ENCODE assay signal across 13 mouse cellular contexts in genomic region chr5:110439565-110440310, GRCm38 (mm10). TPM values are rescaled to one million over a fixed set of nuclear protein-coding genes. Genes with fewer than 3 reads are reported as not detected.
DNase-seq lines count a peak whose midpoint lies in the region; ATAC-seq and TF ChIP-seq lines count a peak whose summit lies in the region.
"Had no signal": no experiment of that assay in that cellular context is flagged by ENCODE, and none has a peak within 500 bp of the region (broad histone marks: within the 10 kb centered on the region; RNA-seq: fewer than 3 reads in every experiment).

No protein-coding gene starts in this region.

- no peak overlapping the region for H3K4me3 ChIP-seq in lung, adult 2 months (replicated peaks; ENCODE audit: extremely low read depth, low read depth, low read length)
- H3K4me3 ChIP-seq in intestine, embryonic 15.5 days (replicated peaks) = no peak overlapping the region
- H3K4me3 ChIP-seq: hindbrain, embryonic 13.5 days; stomach, embryonic 15.5 days had no signal

- intact Hi-C loops in left cerebral cortex, postnatal 14 days (cut with DNase I) = no loop called here

- no peak overlapping the region for H3K4me2 ChIP-seq in intestine, embryonic 15.5 days (replicated peaks)
- H3K4me2 ChIP-seq: hindbrain, embryonic 13.5 days; stomach, embryonic 15.5 days had no signal

- H3K27ac ChIP-seq in intestine, embryonic 15.5 days = no peak overlapping the region
- H3K27ac ChIP-seq: hindbrain, embryonic 13.5 days; macrophage; stomach, embryonic 15.5 days had no signal

- peaks cover 29% of the 10 kb centered on the region for H3K4me1 ChIP-seq in lung, adult 2 months (ENCODE audit: control insufficient read depth, insufficient read depth, low read length)
- peaks cover 19% of the 10 kb centered on the region; the same call in 1 of the 2 replicates for H3K4me1 ChIP-seq in intestine, embryonic 15.5 days (replicated peaks)

- DNase-seq in cerebellum, adult 11-12 months = peak; percentile 71
- peak; percentile 32 for DNase-seq in NIH3T3 (ENCODE audit: low read depth)
- peak; percentile 65 for DNase-seq in heart, adult 8-10 months (ENCODE audit: low spot score)
- DNase-seq in lung, adult 2 months = peak; percentile 38
- no peak for DNase-seq in left cerebral cortex, postnatal 14 days (ENCODE audit: low spot score in 2 of 2)
- no peak for DNase-seq in left cerebral cortex, adult 8-10 months (ENCODE audit: low spot score in 2 of 2)
- DNase-seq: layer of hippocampus, postnatal 36 days had no signal

- no peak for TF ChIP-seq CTCF in lung, adult 2 months (IDR thresholded peaks at IDR 0.05; ENCODE audit: insufficient read depth, low read length)

- H3K36me3 ChIP-seq in intestine, embryonic 15.5 days = no peaks in the 10 kb centered on the region
- H3K36me3 ChIP-seq: hindbrain, embryonic 13.5 days; stomach, embryonic 15.5 days had no signal

- H3K27me3 ChIP-seq in intestine, embryonic 15.5 days (replicated peaks) = no peaks in the 10 kb centered on the region
- H3K27me3 ChIP-seq: hindbrain, embryonic 13.5 days; stomach, embryonic 15.5 days had no signal

- no peaks in the 10 kb centered on the region for H3K9me3 ChIP-seq in intestine, embryonic 15.5 days
- H3K9me3 ChIP-seq: hindbrain, embryonic 13.5 days; stomach, embryonic 15.5 days had no signal

- WGBS in lung, adult 2 months = 52% methylated on average over 3 of the region's 3 CpGs
- 83% methylated on average over 3 of the region's 3 CpGs for WGBS in intestine, embryonic 15.5 days

- no peak overlapping the region for H3K9ac ChIP-seq in intestine, embryonic 15.5 days
- H3K9ac ChIP-seq: hindbrain, embryonic 13.5 days; stomach, embryonic 15.5 days had no signal

- ATAC-seq in cerebellum, adult (ENCODE audit: insufficient number of reproducible peaks, low FRiP score, low TSS enrichment) = no peak
- ATAC-seq in intestine, embryonic 15.5 days = no peak
- ATAC-seq: forebrain, embryonic 14.5 days had no signal

- TF ChIP-seq POLR2A in lung, adult 2 months (IDR thresholded peaks at IDR 0.05; ENCODE audit: borderline replicate concordance, extremely low read depth, low read depth, low read length) = no peak

RNA-seq across cellular contexts. Expression of gene Fbrsl1, which starts 8.6 kb away (rescaled TPM):
- 10 to 100 TPM; 44.1 to 53.9 (median 46.1) TPM for total RNA-seq in heart, adult 8-10 months (2022)
- polyA plus RNA-seq in lung, adult 2 months (2012; rRNA removed) = 64.9 and 107 TPM in 2 replicates
- 9.6 and 11.2 TPM in 2 replicates for polyA plus RNA-seq in intestine, embryonic 15.5 days (2015; fragmentation: Nextera tagmentation; extraction: Ambion mirVana)
- total RNA-seq in left cerebral cortex, postnatal 14 days (2021) = 10 to 100 TPM; 75.8 to 81.9 TPM
- total RNA-seq in left cerebral cortex, adult 8-10 months (2022) = 10 to 100 TPM; 60.3 to 72.8 (median 66.9) TPM

Comparison
In these comparisons a context has a peak if more than half of its experiments do, and no peak if none do; other contexts are left out.
1. DNase-seq: peak in cerebellum, adult 11-12 months (single experiment), NIH3T3 (single experiment), heart, adult 8-10 months (single experiment) and lung, adult 2 months (single experiment); none in left cerebral cortex, postnatal 14 days (0 of 2) and left cerebral cortex, adult 8-10 months (0 of 2).